Mouse (Mus musculus) right cerebral cortex, postnatal 36 days (tissue): ENCODE results near the gene Gm21953.
"Not testable (repeated sequence)": the region's sequence is repeated elsewhere in the genome, so short reads cannot be mapped to it uniquely, and the experiment has no call there.

Source experiments
- DNase-seq, 2 experiments: peaks; one replicate each; pipeline ENCODE4 v3.0.0; 2022; ENCODE audit warnings: low spot score in 2 of 2, mixed read lengths in 1 of 2

The Gm21953 gene

DNA sequence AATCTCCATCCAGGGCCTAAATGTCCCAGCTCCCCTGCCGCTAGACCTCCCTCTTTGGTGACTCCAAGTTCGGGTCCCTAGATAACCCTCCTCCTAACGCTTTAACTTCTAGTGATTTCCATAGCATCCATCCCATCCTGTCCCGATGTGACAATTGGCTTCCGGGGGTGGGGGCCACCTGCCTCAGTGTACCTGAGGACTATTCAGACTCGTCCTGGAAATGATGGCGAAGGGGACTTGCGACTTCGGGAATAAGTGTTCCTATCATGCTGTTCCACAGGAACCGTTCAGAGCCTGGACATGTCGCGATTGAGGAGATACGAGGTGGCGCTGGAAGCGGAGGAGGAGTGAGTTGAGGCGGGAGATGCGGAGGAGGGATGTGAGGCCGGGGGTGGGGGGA lies at the start of gene Gm21953:
Gm21953 (plus strand) TSS at position 301 of the 400 bp plus-strand sequence.
- not testable (repeated sequence) for DNase-seq

DNA sequence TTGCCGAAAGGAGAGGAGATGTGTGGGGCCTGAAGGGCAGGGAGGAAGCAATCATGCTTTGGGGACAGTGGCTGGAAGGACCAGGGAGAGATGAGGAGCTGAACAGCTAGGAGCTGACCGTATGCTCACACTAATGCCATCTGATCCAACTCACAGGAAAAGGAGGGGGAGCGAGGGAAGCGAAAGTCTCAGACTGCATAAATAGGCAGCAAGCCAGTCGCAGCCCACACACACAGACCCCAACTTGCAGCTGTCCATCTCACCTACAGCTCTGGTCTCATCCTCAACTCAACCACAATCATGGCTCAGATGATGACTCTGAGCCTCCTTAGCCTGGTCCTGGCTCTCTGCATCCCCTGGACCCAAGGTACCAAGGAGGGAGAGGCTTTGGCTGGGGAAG lies 38.6 kb upstream of the Gm21953 start, which contains the start of gene Ccl21b:
Ccl21b (plus strand) TSS at position 301 of the 400 bp plus-strand sequence.
- DNase-seq = not testable (repeated sequence)

DNA sequence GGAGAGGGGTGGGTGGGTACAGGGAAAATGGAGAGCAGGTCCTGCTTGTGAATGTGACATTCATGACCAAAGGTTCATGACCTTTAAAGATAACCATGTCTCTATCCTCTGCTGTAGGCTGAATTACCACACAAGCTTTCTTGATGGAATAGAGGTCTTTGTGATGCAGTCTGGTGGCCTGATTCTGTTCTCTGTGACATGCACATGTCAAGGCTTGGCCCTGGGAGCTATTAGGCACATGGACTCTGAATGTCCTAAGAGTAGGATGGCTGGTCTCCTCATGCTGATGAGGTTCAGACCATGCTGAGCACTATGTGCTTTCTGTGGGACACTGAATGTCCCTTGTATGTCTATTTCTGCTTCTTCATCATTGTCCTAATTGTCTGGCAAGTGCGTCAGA lies 24.0 kb downstream of the Gm21953 start, which contains the start of gene Fam205a3:
Fam205a3 (plus strand) TSS at position 301 of the 400 bp plus-strand sequence.
- not testable (repeated sequence) for DNase-seq
